Mouse (Mus musculus) adrenal gland, adult 2 months (tissue): Measurements from ENCODE around the gene Slco2b1. TPM values are rescaled to one million over a fixed set of nuclear protein-coding genes. Genes with fewer than 3 reads are reported as not detected.

Source experiments
- DNase-seq: peaks from one replicate; pipeline ENCODE4 v3.0.0; 2021
- polyA plus RNA-seq: library from polyadenylated mRNA; depleted of rRNA; stranded (reverse); fragments of >200 nt; gene quantifications from 2 replicates; pipeline ENCODE4 v1.2.3, GENCODE M21; 2012; rRNA removed
- total RNA-seq, 2 experiments: library from RNA; stranded (reverse); gene quantifications; 2 replicates each; pipeline ENCODE4 v1.2.3; 2021

Slco2b1 gene
- total and polyA plus RNA-seq, 3 experiments = 22.9 to 49.7 (median 23.0) TPM

- no peak for DNase-seq
These were observed 61.6 kb downstream of the Slco2b1 start for GRCm38 (mm10) chr7:99649585-99649984.

GRCm38 (mm10) chr7:99648623-99649022 lies 62.5 kb downstream of the Slco2b1 start:
- peak; percentile 77 for DNase-seq

GRCm38 (mm10) chr7:99644701-99645100 lies 66.4 kb downstream of the Slco2b1 start:
- no peak for DNase-seq

GRCm38 (mm10) chr7:99642078-99642477 lies 69.1 kb downstream of the Slco2b1 start:
- no peak for DNase-seq

GRCm38 (mm10) chr7:99641245-99641644 lies 69.9 kb downstream of the Slco2b1 start:
- peak; percentile 81 for DNase-seq

GRCm38 (mm10) chr7:99633966-99634665 lies 77.0 kb downstream of the Slco2b1 start:
- peak; percentile 77 for DNase-seq

GRCm38 (mm10) chr7:99632286-99632685 lies 78.9 kb downstream of the Slco2b1 start:
- no peak for DNase-seq

GRCm38 (mm10) chr7:99627366-99627765 lies 83.8 kb downstream of the Slco2b1 start:
- no peak for DNase-seq

GRCm38 (mm10) chr7:99626376-99627270 lies 84.5 kb downstream of the Slco2b1 start, which contains the start of gene Tpbgl:
Gene Tpbgl (minus strand): TSS chr7:99627103.
- peak; percentile 91 for DNase-seq

GRCm38 (mm10) chr7:99625722-99626375 lies 85.3 kb downstream of the Slco2b1 start:
- DNase-seq = peak; percentile 96

- peak; percentile 35 for DNase-seq
These were observed 92.3 kb downstream of the Slco2b1 start for GRCm38 (mm10) chr7:99618860-99619259.

GRCm38 (mm10) chr7:99618264-99618663 lies 92.9 kb downstream of the Slco2b1 start:
- DNase-seq = no peak

Other genes starting within 250 kb of the Slco2b1 start
- under 1 TPM in 1 of 2 experiments, not detected in 1; 0.59 TPM for gene Klhl35, start 245.3 kb downstream of the Slco2b1 start, total RNA-seq
- gene Klhl35, start 245.3 kb downstream of the Slco2b1 start, polyA plus RNA-seq = 1.3 TPM in 2 replicates
- 100 to 1,000 TPM; 414 to 589 TPM for gene Rps3, start 227.6 kb downstream of the Slco2b1 start, total RNA-seq
- 80.7 and 95.4 TPM in 2 replicates for gene Rps3, start 227.6 kb downstream of the Slco2b1 start, polyA plus RNA-seq
- gene Arrb1, start 175.9 kb downstream of the Slco2b1 start, total RNA-seq = 10 to 100 TPM; 38.7 to 62.2 TPM
- gene Arrb1, start 175.9 kb downstream of the Slco2b1 start, polyA plus RNA-seq = 19.0 and 19.3 TPM in 2 replicates
- 10 to 100 TPM; 21.6 to 25.3 TPM for gene Tpbgl, start 84.2 kb downstream of the Slco2b1 start, total RNA-seq
- gene Tpbgl, start 84.2 kb downstream of the Slco2b1 start, polyA plus RNA-seq = 71.2 and 81.0 TPM in 2 replicates
- not detected for gene Olfr520, start 18.9 kb upstream of the Slco2b1 start, total RNA-seq
- not detected in 2 replicates for gene Olfr520, start 18.9 kb upstream of the Slco2b1 start, polyA plus RNA-seq
- not detected for gene Olfr521, start 52.2 kb upstream of the Slco2b1 start, total RNA-seq
- gene Olfr521, start 52.2 kb upstream of the Slco2b1 start, polyA plus RNA-seq = not detected in 2 replicates
- gene Neu3, start 117.1 kb upstream of the Slco2b1 start, total RNA-seq = 1 to 10 TPM; 1.8 to 2.7 TPM
- 1.4 TPM in 2 replicates for gene Neu3, start 117.1 kb upstream of the Slco2b1 start, polyA plus RNA-seq
- 10 to 100 TPM in 1 of 2 experiments, under 1 TPM in 1; 0.41 to 10.0 TPM for gene Xrra1, start 147.8 kb upstream of the Slco2b1 start, total RNA-seq
- 38.1 and 64.4 TPM in 2 replicates for gene Xrra1, start 147.8 kb upstream of the Slco2b1 start, polyA plus RNA-seq
- gene Spcs2, start 152.1 kb upstream of the Slco2b1 start, total RNA-seq = 100 to 1,000 TPM; 150 to 186 TPM
- 10.0 and 13.1 TPM in 2 replicates for gene Spcs2, start 152.1 kb upstream of the Slco2b1 start, polyA plus RNA-seq